Mouse (Mus musculus): ENCODE results near the gene Tenm2. TPM values are rescaled to one million over a fixed set of nuclear protein-coding genes. Genes with fewer than 3 reads are reported as not detected.

The Tenm2 gene
- total RNA-seq, 1 experiment from 2014 or later, result not detected

DNA sequence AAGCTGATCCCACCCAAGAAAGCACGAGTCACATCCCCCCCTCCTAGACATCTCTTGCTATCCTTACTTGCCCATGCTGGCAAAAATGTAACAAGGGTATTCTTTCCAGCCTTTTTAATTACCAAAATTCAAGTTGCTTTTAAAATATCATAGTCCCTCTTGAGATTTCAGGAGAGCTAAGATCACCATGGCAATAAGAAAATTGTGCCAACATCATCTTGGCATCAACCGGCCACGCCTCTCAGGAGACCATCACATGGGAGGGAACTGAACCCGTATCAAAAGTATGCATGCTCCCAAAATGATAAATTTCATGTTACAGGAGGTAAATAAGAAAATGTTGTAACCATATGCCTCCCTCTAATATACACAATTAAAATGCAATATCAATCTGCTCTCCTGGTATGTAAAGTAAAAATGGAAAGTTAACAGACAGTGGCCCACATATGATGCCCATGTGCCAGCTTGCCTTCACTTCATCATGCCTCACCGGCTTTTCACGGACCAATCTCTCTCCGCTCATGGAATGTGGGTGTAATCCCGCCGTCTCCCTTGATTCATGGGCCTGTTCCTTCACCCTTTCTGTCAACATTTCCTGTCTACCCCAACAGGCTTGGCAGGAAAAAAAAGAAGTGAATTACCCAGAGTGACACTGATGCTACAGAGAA lies 582.0 kb downstream of the Tenm2 start:
- no peak for ATAC-seq (replicated peaks; ENCODE audit: low read depth, poor library complexity, severe bottlenecking)

DNA sequence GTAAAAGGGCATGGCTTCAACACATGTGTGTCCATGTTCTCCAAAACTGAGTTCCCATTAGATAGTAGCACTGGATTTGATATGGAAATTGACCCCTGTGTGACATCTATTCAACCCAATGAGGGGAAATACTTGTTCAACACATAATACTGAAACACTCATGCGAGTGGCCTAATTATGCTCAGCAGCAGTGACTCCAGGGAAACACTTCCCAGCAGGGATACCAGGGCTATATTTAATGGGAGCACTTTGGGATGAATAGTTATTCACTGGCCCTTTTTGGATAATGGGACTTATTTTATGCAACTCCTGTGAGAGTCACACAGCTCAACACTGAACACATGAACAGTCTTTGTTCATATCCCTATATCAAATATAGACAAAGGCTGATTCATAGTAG lies 588.6 kb downstream of the Tenm2 start:
- no peak for ATAC-seq (replicated peaks; ENCODE audit: low read depth, poor library complexity, severe bottlenecking)

DNA sequence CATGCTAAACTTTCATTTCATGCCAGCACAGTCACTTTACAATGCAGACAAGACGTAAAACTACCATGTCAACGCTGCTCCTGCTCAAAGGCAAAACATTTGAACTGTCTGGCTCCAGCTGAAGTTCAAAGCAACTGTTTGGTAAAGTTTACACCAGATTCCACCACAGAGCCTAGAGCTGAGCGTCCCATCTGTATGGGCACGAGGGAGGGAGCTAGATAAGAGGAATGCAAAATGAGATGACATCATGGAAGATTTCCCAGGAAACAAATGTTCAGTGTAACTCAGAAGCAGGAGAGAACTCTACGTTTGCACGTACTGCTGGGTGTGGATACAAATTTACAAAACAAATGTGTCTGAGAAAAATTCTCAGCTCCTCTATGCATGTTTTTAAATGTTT lies 600.7 kb downstream of the Tenm2 start:
- no peak for ATAC-seq (replicated peaks; ENCODE audit: low read depth, poor library complexity, severe bottlenecking)

DNA sequence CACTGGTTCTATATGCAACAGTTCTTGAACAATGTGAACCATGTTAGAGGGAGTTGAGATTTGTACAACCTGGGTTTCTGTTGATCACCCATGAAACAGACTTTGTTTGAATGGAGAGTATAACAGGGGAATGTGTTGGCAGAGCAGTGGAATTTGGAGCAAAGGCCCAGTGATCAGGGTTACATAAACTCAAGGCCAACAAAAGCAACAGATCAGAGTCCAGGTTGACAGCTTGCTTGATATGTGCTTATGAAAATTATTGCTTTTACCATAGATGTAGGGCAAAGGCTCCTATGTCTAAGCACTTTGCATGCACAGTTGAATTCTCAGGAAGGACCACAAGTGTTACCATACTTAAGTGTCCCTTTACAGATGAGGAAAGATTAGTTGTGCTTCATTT lies 603.6 kb downstream of the Tenm2 start:
- ATAC-seq (replicated peaks; ENCODE audit: low read depth, poor library complexity, severe bottlenecking), result no peak

DNA sequence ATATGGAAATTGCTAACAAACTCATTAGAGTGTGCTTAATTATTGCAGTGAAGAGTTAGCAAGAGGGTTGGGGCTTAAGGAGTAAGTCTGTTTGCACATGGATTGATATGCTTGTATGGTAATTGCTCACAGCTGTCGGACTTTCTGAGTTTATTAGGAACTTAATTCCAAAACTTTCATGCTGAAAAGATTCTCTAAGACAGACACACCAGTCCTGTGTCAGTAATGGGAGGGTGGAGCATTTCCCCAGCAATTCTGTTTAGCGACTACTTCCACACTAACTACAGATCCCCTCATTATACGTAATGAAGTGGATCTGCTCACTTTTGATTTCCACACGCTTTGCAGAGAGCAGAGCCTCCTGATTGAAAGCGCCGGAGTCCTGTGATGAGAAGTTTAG lies 622.0 kb downstream of the Tenm2 start:
- no peak for ATAC-seq (replicated peaks; ENCODE audit: low read depth, poor library complexity, severe bottlenecking)

DNA sequence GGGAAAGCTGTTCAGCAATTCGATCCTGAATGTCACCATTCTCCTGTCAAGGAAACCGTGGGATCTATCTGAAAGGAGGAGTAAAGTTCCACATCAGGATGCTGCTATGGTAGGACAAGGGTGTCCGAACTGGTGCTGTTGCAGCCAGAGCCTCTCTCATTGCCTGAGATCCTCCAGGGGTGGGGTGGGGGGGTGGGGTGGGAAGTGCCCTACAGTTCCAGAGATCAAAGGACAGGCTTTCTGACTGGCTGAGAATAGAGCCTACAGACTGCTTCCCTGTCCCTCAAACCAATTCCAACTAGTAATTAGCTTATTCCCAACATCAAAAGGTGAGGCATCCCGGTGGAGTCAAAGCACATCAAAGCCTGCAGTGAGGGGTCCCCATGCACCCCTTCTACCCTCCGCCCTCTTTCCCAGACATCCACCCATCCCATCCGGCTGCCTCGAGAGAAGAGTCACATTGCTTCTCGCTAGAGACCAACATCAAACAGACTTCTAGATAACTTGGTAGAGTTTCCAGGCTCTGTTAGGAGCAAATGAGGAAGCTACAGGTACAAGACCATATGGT lies 630.9 kb downstream of the Tenm2 start:
- ATAC-seq (replicated peaks; ENCODE audit: low read depth, poor library complexity, severe bottlenecking), result no peak

DNA sequence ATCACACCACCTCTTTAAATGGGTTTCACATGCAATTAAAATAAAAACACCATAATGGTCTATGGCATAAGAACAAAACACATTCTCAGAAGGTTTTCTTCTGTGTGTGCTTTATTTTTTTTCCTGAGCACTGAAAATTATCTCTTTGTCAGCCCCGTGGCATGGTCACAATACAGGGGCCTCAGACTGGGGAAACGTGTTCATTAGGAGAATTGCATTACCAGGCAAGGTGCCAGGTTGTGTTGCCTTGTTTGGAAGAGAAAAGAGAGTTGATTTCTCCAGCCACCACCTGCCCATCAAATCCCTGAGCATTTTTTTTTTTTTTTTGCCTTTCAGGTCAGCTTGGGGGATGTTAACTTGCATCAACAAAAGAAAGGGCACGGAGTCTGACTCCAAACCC lies 631.5 kb downstream of the Tenm2 start:
- no peak for ATAC-seq (replicated peaks; ENCODE audit: low read depth, poor library complexity, severe bottlenecking)

DNA sequence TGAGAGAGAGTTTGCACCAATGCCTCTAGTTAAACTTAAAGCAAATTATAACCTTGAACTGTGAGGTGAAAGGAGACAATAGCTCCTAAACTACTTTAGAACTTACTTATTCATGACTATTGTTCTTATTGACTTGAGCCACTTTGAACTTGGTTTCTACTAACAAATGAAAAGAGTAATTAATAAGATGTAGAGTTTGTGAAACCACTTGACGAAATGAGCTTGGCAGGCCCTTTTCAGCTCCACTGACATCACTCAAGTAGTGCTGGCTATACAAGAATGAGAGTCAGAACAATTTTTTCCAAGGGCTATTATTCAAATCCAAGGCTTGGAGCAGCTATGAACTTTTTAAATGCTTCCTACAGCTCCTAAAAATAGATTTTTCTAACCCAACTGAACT lies 643.3 kb downstream of the Tenm2 start:
- no peak for ATAC-seq (replicated peaks; ENCODE audit: low read depth, poor library complexity, severe bottlenecking)

DNA sequence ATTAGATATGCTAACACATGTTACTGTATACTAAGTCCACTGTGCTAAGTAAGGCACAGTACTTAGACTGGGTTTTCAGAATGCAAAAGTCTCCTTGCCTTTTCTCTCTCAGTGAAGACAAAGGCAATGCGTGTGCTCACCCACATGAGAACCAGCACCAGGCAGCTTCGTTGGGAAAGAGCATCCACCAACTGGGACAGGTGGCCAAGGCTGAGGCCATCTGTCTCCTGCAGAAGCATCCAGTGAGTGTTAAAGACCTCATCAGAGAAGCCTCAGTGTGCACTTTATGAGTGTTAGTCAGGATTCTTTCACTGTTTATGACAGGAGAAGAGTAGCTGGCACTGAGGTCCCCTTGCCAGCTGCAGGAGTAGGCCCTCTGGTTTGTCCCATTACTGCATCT lies 669.6 kb downstream of the Tenm2 start:
- ATAC-seq (replicated peaks; ENCODE audit: low read depth, poor library complexity, severe bottlenecking), result no peak

DNA sequence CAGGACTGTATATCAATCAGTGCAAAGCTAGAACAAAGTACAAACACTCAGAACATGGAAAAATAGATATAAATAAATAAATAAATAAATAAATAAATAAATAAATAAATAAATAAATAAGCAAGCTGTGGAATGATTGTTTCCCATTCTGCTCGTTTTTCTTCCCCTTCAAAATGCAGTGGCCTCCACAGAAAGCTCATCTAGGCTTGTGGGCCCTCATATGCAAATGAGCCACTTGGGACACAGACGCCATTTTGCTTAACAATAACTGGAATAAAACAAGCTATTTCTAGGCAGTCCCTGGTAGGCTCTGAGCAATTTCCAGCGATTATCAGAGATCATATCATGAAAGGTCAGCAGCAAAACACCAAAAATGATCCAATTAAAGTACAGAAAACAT lies 672.9 kb downstream of the Tenm2 start:
- ATAC-seq (replicated peaks; ENCODE audit: low read depth, poor library complexity, severe bottlenecking), result no peak

DNA sequence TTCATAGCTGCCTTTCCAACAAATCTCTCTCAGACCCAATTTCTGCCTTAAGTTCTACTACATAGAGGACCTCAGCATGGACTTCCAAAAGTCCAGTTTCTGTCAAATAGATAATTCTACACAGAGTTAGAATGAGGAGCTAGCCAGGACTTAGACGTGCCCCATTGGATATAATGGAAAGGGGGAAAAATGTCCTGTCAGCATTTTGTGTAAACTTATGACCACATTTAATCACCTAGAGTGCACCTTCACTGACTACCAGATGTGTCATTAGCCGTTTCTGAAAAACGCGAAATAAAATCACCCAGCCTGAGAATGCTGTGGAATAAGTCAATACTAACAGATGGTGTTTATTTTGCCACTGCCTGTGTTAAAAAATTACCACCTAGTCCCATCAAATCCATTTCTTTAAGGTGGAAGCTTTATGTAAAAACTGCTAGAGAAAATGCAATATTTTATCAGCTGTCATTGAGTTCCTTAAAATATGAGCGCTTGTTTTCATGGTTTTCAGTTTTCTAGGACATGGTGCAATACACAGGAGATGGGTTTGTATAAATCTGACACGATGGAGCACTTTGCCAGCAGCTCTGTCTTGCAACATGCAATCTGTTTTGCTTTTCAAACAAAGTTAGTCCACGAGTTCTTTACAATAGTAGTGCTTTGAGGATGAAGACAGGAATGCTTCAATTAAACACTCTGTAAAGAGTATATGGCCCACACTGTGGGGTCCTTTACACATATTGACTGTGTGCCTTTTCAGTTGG lies 674.8 kb downstream of the Tenm2 start:
- no peak for ATAC-seq (replicated peaks; ENCODE audit: low read depth, poor library complexity, severe bottlenecking)

DNA sequence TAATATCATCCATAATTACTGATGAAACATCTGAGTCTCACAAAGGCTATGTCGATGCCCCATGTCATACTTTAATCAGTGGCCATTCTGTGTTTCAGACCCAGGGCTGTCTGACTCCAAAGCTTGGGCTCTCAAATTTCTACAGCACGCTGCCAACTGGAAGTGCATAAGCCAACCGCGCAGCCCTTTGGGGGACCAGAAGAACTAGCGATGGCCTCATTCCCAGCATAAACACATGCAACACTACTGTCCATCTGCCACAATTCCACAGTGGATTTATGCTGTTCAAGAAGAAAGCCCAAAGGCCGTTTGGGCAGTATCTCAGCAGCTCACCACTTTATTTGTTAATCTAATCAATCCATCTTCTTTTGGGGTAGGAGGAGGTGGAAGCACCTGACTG lies 678.4 kb downstream of the Tenm2 start:
- no peak for ATAC-seq (replicated peaks; ENCODE audit: low read depth, poor library complexity, severe bottlenecking)

DNA sequence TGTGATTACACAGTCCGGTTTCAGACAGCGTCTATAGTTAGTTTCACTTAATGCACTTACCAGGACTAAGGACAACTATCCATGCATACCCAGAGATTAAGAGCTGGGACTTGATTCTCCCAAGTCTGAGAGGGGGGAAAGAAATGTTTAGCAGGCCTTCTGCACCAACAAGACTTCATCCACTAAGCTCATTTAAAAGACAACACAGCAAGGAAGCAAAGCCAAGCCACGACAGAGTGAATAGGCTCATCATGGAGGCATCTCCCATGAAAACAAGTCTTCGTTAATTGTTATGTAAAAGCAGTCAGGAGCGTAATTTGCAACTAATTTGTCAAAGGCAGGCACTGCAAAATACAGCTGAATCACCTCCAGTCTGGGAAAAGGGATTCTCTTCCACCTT lies 682.5 kb downstream of the Tenm2 start:
- no peak for ATAC-seq (replicated peaks; ENCODE audit: low read depth, poor library complexity, severe bottlenecking)

DNA sequence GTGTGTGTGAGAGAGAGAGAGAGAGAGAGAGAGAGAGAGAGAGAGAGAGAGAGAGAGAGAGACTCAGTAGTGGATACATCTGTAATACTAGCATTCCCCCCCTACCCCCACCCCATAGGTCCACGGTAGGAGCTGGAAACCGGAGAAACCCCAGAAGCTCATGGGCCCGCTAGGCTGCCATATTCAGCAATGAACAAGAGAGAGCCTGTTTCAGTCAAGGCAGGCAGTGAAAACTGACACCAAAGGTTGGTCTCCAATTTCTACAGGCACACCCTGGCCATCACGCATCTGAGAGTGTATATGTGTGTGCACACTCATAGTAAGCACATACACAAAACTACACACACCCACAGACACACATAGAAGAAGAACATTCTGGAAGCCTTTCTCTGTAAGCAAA lies 685.1 kb downstream of the Tenm2 start:
- ATAC-seq (replicated peaks; ENCODE audit: low read depth, poor library complexity, severe bottlenecking), result no peak

DNA sequence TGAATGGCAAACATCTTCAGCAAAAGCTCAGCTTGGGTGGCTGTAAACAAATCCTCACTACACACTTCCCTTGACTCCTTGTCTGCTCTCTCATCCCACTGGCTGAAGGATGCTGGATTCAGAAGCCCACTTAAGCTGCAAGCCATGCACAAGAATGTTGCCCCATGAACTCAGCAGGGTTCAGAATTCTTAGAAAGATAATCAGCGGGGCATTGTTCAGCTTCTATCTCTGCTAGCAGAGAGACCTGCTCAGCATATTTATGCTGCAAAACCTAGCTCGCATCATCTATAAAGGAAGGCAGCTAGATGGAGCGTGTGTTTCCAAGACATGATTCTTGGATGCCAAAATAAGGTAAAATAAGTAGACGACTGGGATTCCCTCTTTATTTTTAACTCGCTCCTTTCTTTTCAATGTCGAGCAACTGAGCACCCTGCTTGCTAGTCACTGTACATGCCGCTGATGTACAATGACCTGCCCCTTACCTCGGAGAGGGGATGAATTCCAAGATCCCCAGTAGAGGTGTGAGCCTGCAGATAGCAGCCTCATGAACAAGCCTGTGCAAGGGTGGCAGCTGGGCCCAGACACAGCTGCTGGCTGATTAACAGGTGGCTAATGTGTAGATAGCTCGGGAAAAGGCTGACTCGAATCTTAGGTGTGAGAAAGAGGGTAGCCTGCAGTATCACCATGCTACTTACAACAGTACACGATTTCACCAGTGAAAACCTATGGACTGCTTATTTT lies 686.2 kb downstream of the Tenm2 start:
- ATAC-seq (replicated peaks; ENCODE audit: low read depth, poor library complexity, severe bottlenecking), result no peak

DNA sequence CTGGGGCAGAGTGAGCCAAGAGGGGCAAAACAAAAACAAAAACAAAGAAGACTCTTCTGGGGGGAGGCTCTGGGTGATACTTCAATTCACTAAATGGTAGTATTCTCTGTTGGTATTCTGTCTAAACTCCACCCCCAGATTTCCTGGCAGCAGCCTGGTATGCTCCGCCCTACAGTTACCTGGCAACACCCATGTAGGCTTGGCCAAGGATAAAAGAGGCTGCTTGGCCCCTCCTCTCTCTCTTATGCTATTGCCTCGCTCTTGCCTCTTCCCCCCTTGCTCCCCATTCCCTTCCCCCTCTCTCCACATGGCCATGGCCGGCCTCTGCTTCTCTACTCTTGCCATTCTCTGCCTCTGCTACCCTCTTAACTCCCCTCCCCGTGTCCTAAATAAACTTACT lies 687.6 kb downstream of the Tenm2 start:
- ATAC-seq (replicated peaks; ENCODE audit: low read depth, poor library complexity, severe bottlenecking), result no peak

DNA sequence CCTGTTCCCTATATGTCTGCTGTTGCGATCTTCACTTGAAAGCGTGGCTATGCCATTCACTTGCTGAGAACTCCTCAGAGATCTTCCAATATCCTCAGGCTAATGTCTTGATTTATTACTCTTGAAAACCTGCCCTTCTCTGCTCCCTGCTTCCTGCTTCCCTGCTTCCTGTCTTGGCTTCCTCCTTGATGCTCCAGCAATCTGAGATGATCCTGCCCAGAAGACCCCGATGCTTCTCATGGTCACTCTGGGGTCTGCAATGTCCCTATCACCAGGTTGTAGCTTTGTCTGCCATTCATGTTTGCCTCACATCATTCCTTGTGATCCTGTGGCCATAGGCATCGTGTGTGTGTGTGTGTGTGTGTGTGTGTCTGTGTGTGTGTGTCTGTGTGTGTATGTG lies 697.6 kb downstream of the Tenm2 start:
- ATAC-seq (replicated peaks; ENCODE audit: low read depth, poor library complexity, severe bottlenecking), result no peak

DNA sequence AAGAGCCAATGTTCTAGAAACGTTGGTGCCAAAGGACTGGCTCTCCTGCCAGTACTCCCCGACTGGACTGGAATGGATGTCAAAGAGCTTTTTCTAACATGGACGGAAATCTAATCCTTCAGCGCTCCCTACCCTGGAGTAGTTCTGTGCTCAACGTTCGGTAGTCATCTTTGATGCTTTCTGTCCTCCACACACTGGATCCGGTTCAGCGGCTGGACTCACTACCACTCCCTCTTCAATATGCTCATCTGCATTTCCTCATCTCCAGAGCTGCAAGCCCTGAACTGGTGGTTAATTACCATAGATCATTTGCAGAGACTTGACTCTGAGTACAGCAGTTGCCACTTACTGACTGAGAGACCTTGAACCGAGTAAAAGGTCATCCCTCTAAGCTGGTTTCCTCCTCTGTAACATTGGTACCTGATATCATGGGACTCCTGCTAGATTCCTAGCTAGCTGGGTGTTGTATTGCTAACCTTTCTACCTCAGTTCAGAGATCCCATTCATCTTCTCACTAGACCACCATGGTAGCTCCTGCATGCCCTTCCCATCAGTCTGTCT lies 698.1 kb downstream of the Tenm2 start:
- ATAC-seq (replicated peaks; ENCODE audit: low read depth, poor library complexity, severe bottlenecking), result no peak

DNA sequence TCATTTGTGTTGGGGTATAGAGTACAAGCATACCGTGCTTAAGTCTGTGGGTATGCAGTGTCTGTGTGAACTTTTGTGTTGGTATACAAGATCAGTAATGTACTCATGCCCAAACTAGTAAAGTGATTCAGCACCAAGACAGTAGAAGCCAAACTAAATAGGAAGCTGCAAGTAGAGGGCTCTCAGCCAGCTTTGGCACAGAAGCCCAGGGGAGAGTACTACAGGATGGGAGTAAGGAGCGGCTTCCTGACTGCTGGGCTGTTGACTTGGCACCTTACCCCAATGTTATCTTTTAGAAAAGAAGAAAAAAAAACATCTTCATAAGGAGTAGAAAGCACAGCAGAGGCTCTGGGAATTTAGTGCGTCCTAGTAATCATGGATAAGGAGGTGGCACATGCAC lies 700.2 kb downstream of the Tenm2 start:
- ATAC-seq (replicated peaks; ENCODE audit: low read depth, poor library complexity, severe bottlenecking), result no peak

DNA sequence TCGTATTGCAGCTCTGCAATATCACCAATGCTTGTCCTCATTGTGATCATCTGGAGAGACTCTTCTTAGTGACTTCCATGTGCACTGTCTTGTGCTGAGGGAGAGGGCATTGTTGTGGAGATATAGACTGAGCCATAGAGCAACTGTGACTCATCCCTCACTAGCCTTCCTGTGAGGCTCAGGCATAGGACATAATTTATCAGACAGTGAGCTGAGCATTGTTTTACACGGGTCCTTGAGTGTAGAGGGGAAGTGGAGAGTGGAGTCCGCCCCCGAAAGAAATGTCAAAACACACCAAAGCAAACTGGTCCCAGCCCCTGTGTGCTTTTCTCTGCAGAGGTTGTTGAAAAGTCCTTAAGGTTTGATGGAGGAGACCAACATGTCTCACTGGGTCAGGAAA lies 704.1 kb downstream of the Tenm2 start:
- ATAC-seq (replicated peaks; ENCODE audit: low read depth, poor library complexity, severe bottlenecking), result no peak

DNA sequence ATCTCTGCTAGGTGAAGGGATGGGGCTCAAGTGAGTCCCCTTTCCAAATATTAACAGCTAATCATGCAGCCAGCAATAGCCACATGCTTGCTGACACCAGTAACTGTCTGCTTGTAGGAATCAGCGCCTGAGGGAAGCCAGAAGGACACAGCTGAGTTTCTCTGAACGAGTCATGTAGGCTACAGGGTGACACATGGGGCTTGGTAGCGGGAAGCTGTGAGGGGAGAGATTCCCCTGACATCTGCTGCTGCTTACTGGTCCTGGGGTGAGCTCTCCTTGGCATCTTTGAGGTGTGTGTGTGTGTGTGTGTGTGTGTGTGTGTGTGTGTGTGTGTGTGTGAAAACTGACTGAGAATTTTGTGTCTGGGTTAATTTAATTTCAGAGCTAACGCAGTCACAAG lies 708.3 kb downstream of the Tenm2 start:
- ATAC-seq (replicated peaks; ENCODE audit: low read depth, poor library complexity, severe bottlenecking), result no peak

All from common myeloid progenitor, adult 5-6 weeks (primary cell).